In the genomic region with DNA sequence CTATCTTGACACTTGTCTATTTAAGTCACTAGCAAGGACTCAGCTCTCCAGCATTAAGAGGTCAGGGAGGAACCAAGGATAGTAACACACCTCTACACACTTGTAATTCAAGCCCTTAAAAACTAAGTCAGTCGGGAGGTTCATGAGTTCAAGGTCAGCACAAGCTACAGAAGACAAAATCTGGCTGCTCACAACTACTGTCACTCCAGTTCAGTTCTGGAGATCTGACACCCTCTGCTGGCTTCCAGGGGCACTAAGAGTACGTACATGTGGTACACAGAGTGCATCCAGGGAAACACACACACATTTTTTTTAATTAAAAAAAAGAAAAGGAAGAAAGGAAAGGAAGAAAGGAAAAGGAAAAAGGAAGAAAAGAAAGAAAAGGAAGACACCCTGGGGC, we compare ENCODE assay signal across 1 mouse cellular context.
TF ChIP-seq lines count a peak whose summit lies in the region.

No protein-coding gene starts in this region.

TF ChIP-seq in MEL, 35 proteins besides CTCF, POLR2A, EP300 and RAD21 (continued from another document):
- no peak for TF ChIP-seq HCFC1 (IDR thresholded peaks at IDR 0.05; ENCODE audit: low read depth, low read length)
TF ChIP-seq in MEL: peak in this region for 1.
